Comparison of ENCODE assay signal across 7 mouse cellular contexts in the genomic region with DNA sequence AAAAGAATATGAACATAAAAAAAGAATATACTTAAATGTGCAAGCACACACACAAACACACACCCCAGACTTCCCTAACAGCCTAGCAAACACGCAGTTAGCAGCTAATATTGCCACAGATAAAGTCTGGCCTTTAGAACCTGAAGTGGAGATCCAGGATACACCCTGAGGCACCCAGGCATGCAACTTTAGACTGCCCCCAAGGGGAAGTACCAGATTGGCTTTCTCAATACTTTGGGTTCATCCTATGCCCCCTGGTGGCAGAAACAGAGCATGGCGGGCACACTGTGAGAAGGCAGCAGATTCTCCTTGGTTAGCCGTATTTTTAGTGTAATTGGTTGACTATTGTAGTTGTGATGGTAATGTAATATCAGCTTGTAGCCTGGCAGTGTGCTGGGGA. TPM values are rescaled to one million over a fixed set of nuclear protein-coding genes. Genes with fewer than 3 reads are reported as not detected.
DNase-seq lines count a peak whose midpoint lies in the region; ATAC-seq and TF ChIP-seq lines count a peak whose summit lies in the region.

No protein-coding gene starts in this region.

- no peaks in the 10 kb centered on the region for H3K27me3 ChIP-seq in Patski

- CTCF ChIA-PET in Patski (lab: Charles Lee), result interaction anchor here (0.7 to 5.6 kb wide), 16 partner anchors 9 to 195 kb away, joined by 3 to 51 read pairs (median 4); no protein-coding TSS in a partner anchor

- POLR2A ChIA-PET in Patski (lab: Charles Lee), result interaction anchor here (1.2 kb wide), 1 partner anchor 132 kb away, joined by 3 read pairs; no protein-coding TSS in a partner anchor

- peak; percentile 72 for ATAC-seq in Patski
- ATAC-seq in inflammation-experienced regulatory T-cells, adult 6 months, result peak; percentile 64

- in situ Hi-C loops in Patski (cut with MboI; ENCODE audit: low pct_unique_long_range_greater_than_20kb), result loop anchor here (5.0 kb wide), 2 partner anchors 128 to 193 kb away; no protein-coding TSS in a partner anchor

- DNase-seq in Patski (ENCODE audit: low read depth, low spot score), result peak; percentile 30
- peak; percentile 69 to 75 for DNase-seq in cerebellum, adult 18-20 months
- DNase-seq in forelimb bud, embryonic 11.5 days (ENCODE audit: low read depth, low spot score), result peak; percentile 71
- DNase-seq in left cerebral cortex, adult 9 months (ENCODE audit: low spot score in 2 of 2), result peak; percentile 28 to 85
- DNase-seq in mesoderm, embryonic 11.5 days (ENCODE audit: low read depth, low spot score), result peak; percentile 79
- DNase-seq in spleen, adult 12 weeks (ENCODE audit: low spot score), result peak; percentile 74

- peak; percentile 92 for TF ChIP-seq CTCF in Patski (IDR thresholded peaks at IDR 0.05)

RNA-seq across cellular contexts. Expression of gene Timm8a2, which starts 26.2 kb away (rescaled TPM):
- polyA plus RNA-seq in Patski (2021), result not detected
- polyA plus RNA-seq in inflammation-experienced regulatory T-cells, adult 6 months (2017; shearing (Covaris generic)), result not detected

RNA-seq across cellular contexts. Expression of gene Tm9sf2, which starts 46.2 kb away (rescaled TPM):
- polyA plus RNA-seq in Patski (2021), result 181 TPM
- polyA plus RNA-seq in inflammation-experienced regulatory T-cells, adult 6 months (2017; shearing (Covaris generic)), result 10 to 100 TPM; 59.0 to 98.1 (median 74.1) TPM

Comparison
In these comparisons a context has a peak if more than half of its experiments do, and no peak if none do; other contexts are left out.
1. Peak in every context shown above with its lines: DNase-seq and ATAC-seq.